Mouse (Mus musculus) heart, embryonic 11.5 days (tissue): ENCODE data around the gene Gm26602. TPM values are rescaled to one million over a fixed set of nuclear protein-coding genes. Genes with fewer than 3 reads are reported as not detected.
A peak's percentile ranks its signal among the peaks of the same experiment; 100 is the strongest.

ENCODE experiments used
- ATAC-seq: fragments of 200-750 bp; cut with Nextera tagmentation; replicated peaks from 2 replicates; pipeline ENCODE4 v1.8.0; 2017; ENCODE audit warnings: moderate library complexity; ENCODE audit not compliant: insufficient number of reproducible peaks, low FRiP score, low TSS enrichment
- H3K27ac ChIP-seq: fragments of 300-500 bp; sonication (generic); 2 replicates; pipeline ENCODE4 v1.5.1; 2014; ENCODE audit warnings: mild to moderate bottlenecking, low read depth, low read length
- H3K27me3 ChIP-seq: fragments of 300-500 bp; sonication (generic); 2 replicates; pipeline ENCODE4 v1.6.1; 2014; ENCODE audit warnings: mild to moderate bottlenecking, low read length, mixed read lengths; ENCODE audit not compliant: control insufficient read depth, insufficient read depth
- H3K36me3 ChIP-seq: fragments of 300-500 bp; sonication (generic); 2 replicates; pipeline ENCODE4 v1.6.1; 2014; ENCODE audit warnings: mild to moderate bottlenecking, low read length, moderate library complexity, mixed read lengths; ENCODE audit not compliant: control insufficient read depth, insufficient read depth
- H3K4me1 ChIP-seq: fragments of 300-500 bp; sonication (generic); 2 replicates; pipeline ENCODE4 v1.6.1; 2014; ENCODE audit warnings: low read length; ENCODE audit not compliant: control insufficient read depth, insufficient read depth
- H3K4me2 ChIP-seq: fragments of 300-500 bp; sonication (generic); 2 replicates; pipeline ENCODE4 v1.6.1; 2014; ENCODE audit warnings: mild to moderate bottlenecking, moderate library complexity
- H3K4me3 ChIP-seq: fragments of 300-500 bp; sonication (generic); 2 replicates; pipeline ENCODE4 v1.5.1; 2014; ENCODE audit warnings: low read depth, low read length
- H3K9ac ChIP-seq: fragments of 300-500 bp; sonication (generic); 2 replicates; pipeline ENCODE4 v1.6.1; 2014; ENCODE audit warnings: mild to moderate bottlenecking, low read depth, low read length, moderate library complexity
- H3K9me3 ChIP-seq: fragments of 300-500 bp; sonication (generic); replicated peaks from 2 replicates; pipeline ENCODE4 v1.6.1; 2016; ENCODE audit warnings: low read length; ENCODE audit not compliant: control insufficient read depth
- WGBS: fragments of 180-500 bp; shearing (Covaris S2); extraction: QIAGEN DNeasy Blood & Tissue Kit; methylation state at CpG from one replicate; pipeline ENCODE4 v1.1.7; 2014; ENCODE audit not compliant: insufficient replicate concordance; 5-methylcytosine and 5-hydroxymethylcytosine counted together
- polyA plus RNA-seq: library from polyadenylated mRNA; unstranded; fragments of >200 nt; fragmentation: Nextera tagmentation; extraction: Ambion mirVana; gene quantifications from 2 replicates; pipeline ENCODE4 v1.2.1, GENCODE M21; 2014

Gene Gm26602
- polyA plus RNA-seq, 1 experiment from 2014 or later, result 8.1 TPM

GRCm38 (mm10) chr10:79918231-79919078 lies 7.8 kb downstream of the Gm26602 start:
- Histone ChIP-seq H3K4me1 (peaks cover 51% of the 10 kb centered on the region), H3K27ac (no peak overlapping the region), H3K9ac (peak overlapping the region; percentile 31; the same call in 1 of the 2 replicates), H3K27me3 (peaks cover 61% of the 10 kb centered on the region), H3K36me3 (no peaks in the 10 kb centered on the region), H3K4me2 (peak overlapping the region; percentile 60), H3K9me3 (no peaks in the 10 kb centered on the region), H3K4me3 (peak overlapping the region; percentile 13)
- WGBS, result 5% methylated on average over 35 of the region's 35 CpGs
- no peak for ATAC-seq

GRCm38 (mm10) chr10:79919251-79919849 lies 8.7 kb downstream of the Gm26602 start:
- H3K27ac ChIP-seq, result no peak overlapping the region
- peak overlapping the region; percentile 19; the same call in 1 of the 2 replicates for H3K4me3 ChIP-seq
- H3K4me2 ChIP-seq, result peak overlapping the region; percentile 60
- no peaks in the 10 kb centered on the region for H3K36me3 ChIP-seq
- peak overlapping the region; percentile 28; the same call in 1 of the 2 replicates for H3K9ac ChIP-seq
- H3K9me3 ChIP-seq, result no peaks in the 10 kb centered on the region
- WGBS, result 4% methylated on average over 21 of the region's 21 CpGs
- ATAC-seq, result no peak
- H3K4me1 ChIP-seq, result peaks cover 46% of the 10 kb centered on the region
- peaks cover 63% of the 10 kb centered on the region for H3K27me3 ChIP-seq

- no peak for ATAC-seq
Measured at GRCm38 (mm10) chr10:79920056-79920890, 9.6 kb downstream of the Gm26602 start.

DNA sequence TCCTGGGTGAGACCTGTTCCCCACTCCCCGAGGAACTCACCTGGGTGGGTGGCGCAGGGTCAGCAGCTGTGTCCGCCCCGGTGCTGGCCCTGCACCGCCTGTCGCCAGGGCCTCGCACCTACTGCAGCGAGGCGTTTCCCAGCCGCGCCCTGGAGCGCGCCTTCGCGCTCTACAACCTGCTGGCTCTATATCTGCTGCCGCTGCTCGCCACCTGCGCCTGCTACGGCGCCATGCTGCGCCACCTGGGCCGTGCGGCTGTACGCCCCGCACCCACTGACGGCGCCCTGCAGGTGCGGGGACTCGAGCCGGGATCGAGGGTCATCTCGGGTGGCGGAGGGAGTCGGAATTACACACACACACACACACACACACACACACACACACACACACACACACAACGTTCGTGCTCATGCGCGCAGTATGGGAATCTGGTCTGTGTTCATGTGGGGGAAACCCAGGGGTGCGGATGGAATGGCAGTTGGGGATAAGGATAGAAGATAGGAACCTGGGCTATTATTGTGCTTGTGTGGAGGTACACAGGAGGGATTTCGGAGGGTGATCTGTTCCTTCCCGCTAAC lies 10.4 kb downstream of the Gm26602 start, which contains the start of gene R3hdm4:
Gene R3hdm4, minus strand, starts transcription at position 251 of the 578 bp plus-strand sequence.
- ATAC-seq, result no peak
- WGBS, result 9% methylated on average over 41 of the region's 41 CpGs
- peaks cover 63% of the 10 kb centered on the region for H3K27me3 ChIP-seq
- H3K9ac ChIP-seq, result no peak within 1 kb of the TSS
- H3K4me1 ChIP-seq, result peaks cover 37% of the 10 kb centered on the region
- peak within 1 kb of the TSS; percentile 63 for H3K4me2 ChIP-seq
- no peaks in the 10 kb centered on the region for H3K9me3 ChIP-seq
- H3K36me3 ChIP-seq, result no peaks in the 10 kb centered on the region
- peak within 1 kb of the TSS; percentile 39 for H3K4me3 ChIP-seq
- H3K27ac ChIP-seq, result no peak within 1 kb of the TSS

More at GRCm38 (mm10) chr10:79920056-79920890, 9.6 kb downstream of the Gm26602 start:
- Histone ChIP-seq H3K27ac (no peak overlapping the region), H3K27me3 (peaks cover 63% of the 10 kb centered on the region), H3K4me3 (peak overlapping the region; percentile 39), H3K36me3 (no peaks in the 10 kb centered on the region), H3K9ac (no peak overlapping the region), H3K4me2 (peak overlapping the region; percentile 63; the same call in 1 of the 2 replicates), H3K9me3 (no peaks in the 10 kb centered on the region), H3K4me1 (peaks cover 38% of the 10 kb centered on the region)
- WGBS, result 24% methylated on average over 26 of the region's 26 CpGs

- peak overlapping the region; percentile 63 for H3K4me2 ChIP-seq
- H3K9me3 ChIP-seq, result no peaks in the 10 kb centered on the region
- peak overlapping the region; percentile 39 for H3K4me3 ChIP-seq
- peaks cover 63% of the 10 kb centered on the region for H3K27me3 ChIP-seq
- under 1% methylated on average over 34 of the region's 34 CpGs for WGBS
- no peaks in the 10 kb centered on the region for H3K36me3 ChIP-seq
- ATAC-seq, result no peak
- no peak overlapping the region for H3K9ac ChIP-seq
- H3K27ac ChIP-seq, result no peak overlapping the region
- H3K4me1 ChIP-seq, result peaks cover 40% of the 10 kb centered on the region
Measured at GRCm38 (mm10) chr10:79921572-79921971, 10.9 kb downstream of the Gm26602 start.

GRCm38 (mm10) chr10:79924998-79925784 lies 14.5 kb downstream of the Gm26602 start:
- Histone ChIP-seq H3K9me3 (no peaks in the 10 kb centered on the region), H3K4me2 (peak overlapping the region; percentile 90), H3K27me3 (peaks cover 35% of the 10 kb centered on the region), H3K4me1 (peaks cover 35% of the 10 kb centered on the region), H3K27ac (no peak overlapping the region), H3K9ac (no peak overlapping the region), H3K4me3 (peak overlapping the region; percentile 98; the same call in 1 of the 2 replicates), H3K36me3 (no peaks in the 10 kb centered on the region)
- ATAC-seq, result no peak
- 11% methylated on average over 29 of the region's 29 CpGs for WGBS

- H3K4me1 ChIP-seq, result peaks cover 31% of the 10 kb centered on the region
- H3K4me2 ChIP-seq, result peak overlapping the region; percentile 90
- no peaks in the 10 kb centered on the region for H3K9me3 ChIP-seq
- H3K27ac ChIP-seq, result peak overlapping the region; percentile 98
- peak overlapping the region; percentile 96 for H3K9ac ChIP-seq
- peak overlapping the region; percentile 98 for H3K4me3 ChIP-seq
- no peaks in the 10 kb centered on the region for H3K36me3 ChIP-seq
- 10% methylated on average over 15 of the region's 15 CpGs for WGBS
- H3K27me3 ChIP-seq, result peaks cover 28% of the 10 kb centered on the region
- ATAC-seq, result no peak
Measured at GRCm38 (mm10) chr10:79925785-79926490, 15.3 kb downstream of the Gm26602 start.
